ENCODE assay signal across 8 mouse cellular contexts in genomic region chr7:29452991-29453741, GRCm38 (mm10).
DNase-seq lines count a peak whose midpoint lies in the region; TF ChIP-seq lines count a peak whose summit lies in the region.

No protein-coding gene starts in this region.

- H3K36me3 ChIP-seq in ES-E14 (ENCODE audit: control insufficient read depth, insufficient read depth, low read length, poor library complexity, severe bottlenecking), result no peaks in the 10 kb centered on the region; the same call in 1 of the 2 replicates
- H3K36me3 ChIP-seq in hindbrain, embryonic 10.5 days, result no peaks in the 10 kb centered on the region

- H3K9ac ChIP-seq in ES-E14 (ENCODE audit: insufficient read depth, low read depth, low read length, poor library complexity, severe bottlenecking), result peak overlapping the region; percentile 14; the same call in 1 of the 2 replicates

- in situ Hi-C loops in ES-E14 (cut with MboI; ENCODE audit: low sequenced_read_pairs in 2 of 2, unreplicated experiment in 2 of 2), result no loop called here

- 0 out of 4 replicates have a peak overlapping the region, but pooled peaks of 1 of the 2 experiments have one; percentile 2 for H3K4me3 ChIP-seq in ES-E14 (ENCODE audit: insufficient read depth in 1 of 2, low read depth in 1 of 2, low read length in 2 of 2, poor library complexity in 1 of 2, severe bottlenecking in 1 of 2)
- H3K4me3 ChIP-seq in hindbrain, embryonic 10.5 days, result peak overlapping the region; percentile 26
- no peak overlapping the region for H3K4me3 ChIP-seq in left cerebral cortex, adult 2 months

- intact Hi-C loops in left cerebral cortex, adult 2 months (cut with DNase I), result no loop called here

- H3K27ac ChIP-seq in ES-E14 (ENCODE audit: insufficient read depth, low read depth, low read length, poor library complexity, severe bottlenecking), result peak overlapping the region; percentile 67
- peak overlapping the region; percentile 86 for H3K27ac ChIP-seq in hindbrain, embryonic 10.5 days
- peak overlapping the region; percentile 69 for H3K27ac ChIP-seq in left cerebral cortex, adult 2 months

- peaks cover 22% of the 10 kb centered on the region for H3K27me3 ChIP-seq in hindbrain, embryonic 10.5 days (ENCODE audit: insufficient read depth, poor library complexity, severe bottlenecking)

- TF ChIP-seq CTCF in left cerebral cortex, adult 2 months (IDR thresholded peaks at IDR 0.05), result no peak

- no peaks in the 10 kb centered on the region for H3K9me3 ChIP-seq in ES-E14 (ENCODE audit: control insufficient read depth, insufficient read depth, low read depth, low read length)
- no peaks in the 10 kb centered on the region for H3K9me3 ChIP-seq in hindbrain, embryonic 10.5 days

- WGBS in hindbrain, embryonic 10.5 days, result 11% methylated on average over 18 of the region's 18 CpGs

- peaks cover 22 to 45% of the 10 kb centered on the region in 2 experiments for H3K4me1 ChIP-seq in ES-E14 (ENCODE audit: control insufficient read depth in 2 of 2, insufficient read depth in 2 of 2, low read length in 2 of 2, poor library complexity in 1 of 2)
- H3K4me1 ChIP-seq in hindbrain, embryonic 10.5 days (replicated peaks), result peaks cover 49% of the 10 kb centered on the region

- no peak for DNase-seq in ES-E14 (ENCODE audit: low read depth, low spot score)
- DNase-seq in cerebellum, adult 8-10 months, result peak; percentile 53
- DNase-seq in forelimb bud, embryonic 11.5 days (ENCODE audit: low read depth, low spot score), result peak; percentile 80
- peak; percentile 73 for DNase-seq in hindbrain, embryonic 10.5 days (ENCODE audit: low spot score)
- DNase-seq in left cerebral cortex, adult 2 months (ENCODE audit: extremely low spot score in 1 of 2, low spot score in 2 of 2), result peak; percentile 46 to 49
- DNase-seq in lung, postnatal 4 days, result peak; percentile 88 to 95
- DNase-seq in right cerebral cortex, postnatal 4 days, result peak; percentile 44
- DNase-seq in natural killer cell, adult 2 months (ENCODE audit: low spot score in 2 of 2), result no peak

TF ChIP-seq in ES-E14, 5 proteins besides CTCF, POLR2A, EP300 and RAD21:
- no peak for TF ChIP-seq HCFC1 (IDR thresholded peaks at IDR 0.05; ENCODE audit: borderline replicate concordance, insufficient read depth, low read length)
- no peak for TF ChIP-seq CHD2 (IDR thresholded peaks at IDR 0.05; ENCODE audit: low read depth, low read length)
- TF ChIP-seq ZC3H11A (IDR thresholded peaks at IDR 0.05; ENCODE audit: borderline replicate concordance, low read depth, low read length), result no peak
- no peak for TF ChIP-seq ZNF384 (IDR thresholded peaks at IDR 0.05; ENCODE audit: low read depth, low read length)
- TF ChIP-seq MAFK (IDR thresholded peaks at IDR 0.05; ENCODE audit: insufficient read depth, low read depth, low read length), result no peak

Comparison
In these comparisons a context has a peak if more than half of its experiments do, and no peak if none do; other contexts are left out.
1. DNase-seq: peak in cerebellum, adult 8-10 months (single experiment), forelimb bud, embryonic 11.5 days (single experiment), hindbrain, embryonic 10.5 days (single experiment), left cerebral cortex, adult 2 months (2 of 2), lung, postnatal 4 days (2 of 2) and right cerebral cortex, postnatal 4 days (single experiment); none in ES-E14 (single experiment) and natural killer cell, adult 2 months (0 of 2).
2. Peak in every context shown above with its lines, with median percentiles within 50 percentile points of each other: H3K27ac ChIP-seq.